Mouse (Mus musculus): ENCODE data around the gene Kpna4.

DNA sequence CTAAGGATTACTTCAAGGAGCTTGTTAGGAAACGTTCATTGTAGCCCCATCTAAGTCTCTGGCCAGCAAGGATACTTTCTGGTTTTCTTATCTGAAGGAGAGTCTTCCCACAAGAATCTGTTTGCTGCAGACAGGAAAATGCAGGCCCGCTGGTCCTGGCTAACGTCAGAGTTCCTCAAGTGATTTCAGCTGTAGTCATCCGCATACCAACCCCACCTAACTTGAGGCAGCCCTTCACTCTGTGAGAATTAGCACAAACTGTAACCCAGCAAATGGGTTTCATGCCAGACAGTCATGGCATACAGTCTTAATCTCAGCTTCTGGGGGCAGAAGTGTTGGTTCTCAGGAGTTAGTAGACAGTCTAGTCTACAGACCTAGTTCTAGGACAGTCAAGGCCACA is 80.4 kb downstream of the Kpna4 start:
- TF ChIP-seq CTCF (IDR thresholded peaks at IDR 0.05; ENCODE audit: insufficient read depth, low read depth, low read length) (no peak), POLR2A (IDR thresholded peaks at IDR 0.05; ENCODE audit: insufficient read depth, low read depth, low read length) (no peak)
